8 mouse cellular contexts compared by ENCODE assay signal in genomic region chr11:30986625-30987017, GRCm38 (mm10). TPM values are rescaled to one million over a fixed set of nuclear protein-coding genes. Genes with fewer than 3 reads are reported as not detected.
DNase-seq lines count a peak whose midpoint lies in the region; ATAC-seq and TF ChIP-seq lines count a peak whose summit lies in the region.

No protein-coding gene starts in this region.

- peak; percentile 67 for ATAC-seq in heart, embryonic 14.5 days (ENCODE audit: insufficient number of reproducible peaks, insufficient read depth, low FRiP score, low read depth)
- ATAC-seq in forebrain, embryonic 12.5 days (ENCODE audit: low FRiP score) = peak; percentile 80
- peak; percentile 77 for ATAC-seq in stomach, embryonic 15.5 days (ENCODE audit: insufficient read depth, low FRiP score, low read depth)

- TF ChIP-seq EP300 in MEL (IDR thresholded peaks at IDR 0.05; ENCODE audit: low read depth in 1 of 2, low read length in 2 of 2) = no peak

- WGBS in heart, embryonic 14.5 days = 1% methylated on average over 2 of the region's 2 CpGs
- whole genome bisulfite sequencing in forebrain, embryonic 12.5 days = 7% methylated on average over 2 of the region's 2 CpGs
- 0% methylated on average over 2 of the region's 2 CpGs for WGBS in liver, adult 2 months
- under 1% methylated on average over 2 of the region's 2 CpGs for WGBS in stomach, embryonic 15.5 days

- no peaks in the 10 kb centered on the region for H3K36me3 ChIP-seq in heart, embryonic 14.5 days (ENCODE audit: control insufficient read depth, insufficient read depth, low read length)
- peaks cover 0 to 22% of the 10 kb centered on the region in 2 experiments; a peak in 3 of 4 replicates for H3K36me3 ChIP-seq in MEL (ENCODE audit: control insufficient read depth in 1 of 2, insufficient read depth in 2 of 2, low read length in 2 of 2)
- H3K36me3 ChIP-seq in forebrain, embryonic 12.5 days (replicated peaks) = no peaks in the 10 kb centered on the region
- peaks cover 6% of the 10 kb centered on the region for H3K36me3 ChIP-seq in liver, adult 2 months (ENCODE audit: control insufficient read depth, insufficient read depth, low read length)
- H3K36me3 ChIP-seq in stomach, embryonic 15.5 days = no peaks in the 10 kb centered on the region

- TF ChIP-seq POLR2A in MEL (IDR thresholded peaks at IDR 0.05; ENCODE audit: control insufficient read depth in 1 of 2, insufficient read depth in 1 of 2, low read depth in 1 of 2, low read length in 2 of 2, poor library complexity in 1 of 2) = no peak
- no peak for TF ChIP-seq POLR2A in liver, adult 2 months (IDR thresholded peaks at IDR 0.05; ENCODE audit: extremely low read depth, insufficient read depth, low read length)

- peak overlapping the region; percentile 83 for H3K9ac ChIP-seq in heart, embryonic 14.5 days (ENCODE audit: low read length)
- peak overlapping the region; percentile 62 for H3K9ac ChIP-seq in MEL (ENCODE audit: control insufficient read depth, low read depth, low read length, poor library complexity, severe bottlenecking)
- H3K9ac ChIP-seq in forebrain, embryonic 12.5 days = peak overlapping the region; percentile 70
- H3K9ac ChIP-seq in liver, adult 2 months (ENCODE audit: low read depth, low read length) = peak overlapping the region; percentile 43
- peak overlapping the region; percentile 8; the same call in 1 of the 2 replicates for H3K9ac ChIP-seq in stomach, embryonic 15.5 days

- no peak for DNase-seq in heart, adult 8-10 months (ENCODE audit: low spot score)
- DNase-seq in MEL (ENCODE audit: low read depth, low spot score) = no peak
- DNase-seq in liver, adult 2 months (ENCODE audit: extremely low read depth, low read depth, low spot score) = no peak
- no peak for DNase-seq in right cerebral cortex, postnatal 14 days
- no peak for DNase-seq in left cerebral cortex, postnatal 25 days (ENCODE audit: low spot score in 2 of 2)

- H3K9me3 ChIP-seq in heart, embryonic 14.5 days (ENCODE audit: control insufficient read depth, low read length) = no peaks in the 10 kb centered on the region
- H3K9me3 ChIP-seq in MEL (replicated peaks; ENCODE audit: insufficient read depth, low read length) = no peaks in the 10 kb centered on the region
- no peaks in the 10 kb centered on the region for H3K9me3 ChIP-seq in forebrain, embryonic 12.5 days
- no peaks in the 10 kb centered on the region for H3K9me3 ChIP-seq in stomach, embryonic 15.5 days

- peak overlapping the region; percentile 74 to 78 for H3K27ac ChIP-seq in heart, embryonic 14.5 days (replicated peaks in 1 of 2; ENCODE audit: control insufficient read depth in 1 of 2, insufficient read depth in 1 of 2, low read depth in 2 of 2, low read length in 2 of 2)
- peak overlapping the region; percentile 78 for H3K27ac ChIP-seq in MEL (ENCODE audit: control insufficient read depth, low read depth, low read length)
- peak overlapping the region; percentile 65 for H3K27ac ChIP-seq in forebrain, embryonic 12.5 days
- no peak overlapping the region; the same call in 1 of the 2 replicates for H3K27ac ChIP-seq in liver, adult 2 months (replicated peaks; ENCODE audit: insufficient read depth, low read depth, low read length)
- H3K27ac ChIP-seq in stomach, embryonic 15.5 days = peak overlapping the region; percentile 84

- H3K4me3 ChIP-seq in heart, embryonic 14.5 days (ENCODE audit: control insufficient read depth in 1 of 2, insufficient read depth in 1 of 2, low read depth in 1 of 2, low read length in 2 of 2) = peak overlapping the region; percentile 61 to 68
- H3K4me3 ChIP-seq in MEL (ENCODE audit: control insufficient read depth in 1 of 2, insufficient read depth in 1 of 2, low read depth in 2 of 2, low read length in 2 of 2) = peak overlapping the region; percentile 30 to 99
- peak overlapping the region; percentile 59 for H3K4me3 ChIP-seq in forebrain, embryonic 12.5 days (replicated peaks)
- peak overlapping the region; percentile 97 for H3K4me3 ChIP-seq in liver, adult 2 months (ENCODE audit: insufficient read depth, low read depth, low read length)
- H3K4me3 ChIP-seq in stomach, embryonic 15.5 days (replicated peaks) = peak overlapping the region; percentile 63

- H3K4me2 ChIP-seq in heart, embryonic 14.5 days (ENCODE audit: low read length) = peak overlapping the region; percentile 78
- H3K4me2 ChIP-seq in forebrain, embryonic 12.5 days = peak overlapping the region; percentile 79
- H3K4me2 ChIP-seq in stomach, embryonic 15.5 days = peak overlapping the region; percentile 65

- TF ChIP-seq CTCF in MEL (IDR thresholded peaks at IDR 0.05 in 2 of 3, conservative IDR thresholded peaks at IDR 0.05 in 1 of 3; ENCODE audit: control insufficient read depth in 1 of 3, insufficient read depth in 1 of 3, low read depth in 2 of 3, low read length in 3 of 3, poor library complexity in 1 of 3, severe bottlenecking in 1 of 3) = no peak
- no peak for TF ChIP-seq CTCF in liver, adult 2 months (IDR thresholded peaks at IDR 0.05; ENCODE audit: low read depth, low read length)

- intact Hi-C loops in left cerebral cortex, postnatal 25 days (cut with DNase I) = loop anchor here (1.0 kb wide), 1 partner anchor 32 kb away; the partner anchor contains the start of gene Erlec1

- no peak for TF ChIP-seq RAD21 in MEL (IDR thresholded peaks at IDR 0.05; ENCODE audit: low read depth, low read length)

- no peaks in the 10 kb centered on the region for H3K27me3 ChIP-seq in heart, embryonic 14.5 days (ENCODE audit: control insufficient read depth, insufficient read depth, low read length)
- no peaks in the 10 kb centered on the region for H3K27me3 ChIP-seq in MEL (ENCODE audit: control insufficient read depth in 1 of 2, insufficient read depth in 2 of 2, low read length in 2 of 2)
- H3K27me3 ChIP-seq in forebrain, embryonic 12.5 days = no peaks in the 10 kb centered on the region
- no peaks in the 10 kb centered on the region for H3K27me3 ChIP-seq in liver, adult 2 months (ENCODE audit: control insufficient read depth, insufficient read depth, low read length)
- no peaks in the 10 kb centered on the region for H3K27me3 ChIP-seq in stomach, embryonic 15.5 days (replicated peaks)

- peaks cover 13% of the 10 kb centered on the region for H3K79me2 ChIP-seq in MEL (ENCODE audit: control insufficient read depth, insufficient read depth, low read length, poor library complexity)
- H3K79me2 ChIP-seq in liver, adult 2 months (ENCODE audit: control insufficient read depth, insufficient read depth, low read length) = peaks cover 3% of the 10 kb centered on the region; the same call in 1 of the 2 replicates

- H3K4me1 ChIP-seq in heart, embryonic 14.5 days (ENCODE audit: control insufficient read depth in 2 of 2, insufficient read depth in 2 of 2, low read length in 2 of 2) = peaks cover 2 to 8% of the 10 kb centered on the region in 2 experiments; a peak in 3 of 4 replicates
- H3K4me1 ChIP-seq in MEL (ENCODE audit: control insufficient read depth in 1 of 2, insufficient read depth in 2 of 2, low read length in 2 of 2) = peaks cover 0 to 7% of the 10 kb centered on the region in 2 experiments; a peak in 2 of 4 replicates
- H3K4me1 ChIP-seq in forebrain, embryonic 12.5 days = peaks cover 6% of the 10 kb centered on the region
- peaks cover 2% of the 10 kb centered on the region; the same call in 1 of the 2 replicates for H3K4me1 ChIP-seq in liver, adult 2 months (ENCODE audit: control insufficient read depth, insufficient read depth, low read length)
- H3K4me1 ChIP-seq in stomach, embryonic 15.5 days = 0 out of 2 replicates have a peak, but pooled peaks cover 4% of the 10 kb centered on the region

TF ChIP-seq in MEL, 35 proteins besides CTCF, POLR2A, EP300 and RAD21:
- TF ChIP-seq ZC3H11A (IDR thresholded peaks at IDR 0.05; ENCODE audit: low read depth, low read length) (no peak), GATA1 (IDR thresholded peaks at IDR 0.05; ENCODE audit: low read depth, low read length) (peak; percentile 49; the same call in 1 of the 2 replicates), POLR2AphosphoS5 (IDR thresholded peaks at IDR 0.05; ENCODE audit: borderline replicate concordance, low read depth, low read length) (no peak)

RNA-seq across cellular contexts. Expression of gene Chac2, which starts 0.5 kb away (rescaled TPM):
- 15.0 and 16.5 TPM in 2 replicates for polyA plus RNA-seq in heart, embryonic 14.5 days (2014; fragmentation: Nextera tagmentation; extraction: Ambion mirVana)
- total RNA-seq in heart, adult 8-10 months (2022) = 10 to 100 TPM; 21.0 to 35.3 (median 26.5) TPM
- total RNA-seq in MEL (2012; rRNA removed) = 11.1 and 16.1 TPM in 2 replicates
- 10 to 100 TPM in 1 of 2 experiments, not detected in 1; 10.8 TPM for polyA plus RNA-seq in MEL (2012; ENCODE audit: insufficient read depth in 1 of 2, insufficient read length in 2 of 2, low read depth in 1 of 2, low replicate concordance in 2 of 2, missing spikeins in 1 of 2)
- 17.6 and 18.6 TPM in 2 replicates for polyA plus RNA-seq in forebrain, embryonic 12.5 days (2016; fragmentation: Nextera tagmentation; extraction: Ambion mirVana)
- 37.5 and 45.9 TPM in 2 replicates for total RNA-seq in liver, adult 2 months (2014; rRNA removed)
- 9.4 and 13.6 TPM in 2 replicates for polyA plus RNA-seq in liver, adult 2 months (2012; rRNA removed)
- polyA plus RNA-seq in stomach, embryonic 15.5 days (2015; fragmentation: Nextera tagmentation; extraction: Ambion mirVana) = 31.0 and 36.7 TPM in 2 replicates
- total RNA-seq in left cerebral cortex, postnatal 25 days (2021) = 10 to 100 TPM; 15.6 to 19.0 TPM

RNA-seq across cellular contexts. Expression of gene Erlec1, which starts 32.5 kb away (rescaled TPM):
- 11.3 and 13.5 TPM in 2 replicates for polyA plus RNA-seq in heart, embryonic 14.5 days (2014; fragmentation: Nextera tagmentation; extraction: Ambion mirVana)
- 10 to 100 TPM; 36.7 to 47.6 (median 39.5) TPM for total RNA-seq in heart, adult 8-10 months (2022)
- total RNA-seq in MEL (2012; rRNA removed) = 6.7 and 7.4 TPM in 2 replicates
- 10 to 100 TPM in 1 of 2 experiments, not detected in 1; 22.3 TPM for polyA plus RNA-seq in MEL (2012; ENCODE audit: insufficient read depth in 1 of 2, insufficient read length in 2 of 2, low read depth in 1 of 2, low replicate concordance in 2 of 2, missing spikeins in 1 of 2)
- polyA plus RNA-seq in forebrain, embryonic 12.5 days (2016; fragmentation: Nextera tagmentation; extraction: Ambion mirVana) = 9.9 and 10.5 TPM in 2 replicates
- total RNA-seq in liver, adult 2 months (2014; rRNA removed) = 31.3 and 33.4 TPM in 2 replicates
- 13.0 and 13.5 TPM in 2 replicates for polyA plus RNA-seq in liver, adult 2 months (2012; rRNA removed)
- 11.5 and 12.4 TPM in 2 replicates for polyA plus RNA-seq in stomach, embryonic 15.5 days (2015; fragmentation: Nextera tagmentation; extraction: Ambion mirVana)
- 10 to 100 TPM; 56.9 to 61.0 TPM for total RNA-seq in left cerebral cortex, postnatal 25 days (2021)

Comparison
In these comparisons a context has a peak if more than half of its experiments do, and no peak if none do; other contexts are left out.
1. H3K9ac ChIP-seq: peak in every context shown above with its lines; median percentile 83 in heart, embryonic 14.5 days; 70 in forebrain, embryonic 12.5 days; 62 in MEL; 43 in liver, adult 2 months; 8 in stomach, embryonic 15.5 days.